Mouse (Mus musculus) limb, embryonic 10.5 days (tissue): ENCODE data around the gene Plekhm1. TPM values are rescaled to one million over a fixed set of nuclear protein-coding genes. Genes with fewer than 3 reads are reported as not detected.

Experiments
- DNase-seq: peaks from one replicate; pipeline ENCODE4 v3.0.0-alpha.2; 2017; ENCODE audit warnings: low spot score
- H3K27ac ChIP-seq: fragments of 300-500 bp; sonication (generic); 2 replicates; pipeline ENCODE4 v1.5.1; 2016; ENCODE audit warnings: mild to moderate bottlenecking
- H3K27me3 ChIP-seq: fragments of 300-500 bp; sonication (generic); 2 replicates; pipeline ENCODE4 v1.6.1; 2016; ENCODE audit warnings: low read depth, mild to moderate bottlenecking; ENCODE audit not compliant: poor library complexity, severe bottlenecking
- H3K36me3 ChIP-seq: fragments of 300-500 bp; sonication (generic); 2 replicates; pipeline ENCODE4 v1.6.1; 2016; ENCODE audit warnings: mild to moderate bottlenecking, moderate library complexity
- H3K4me1 ChIP-seq: fragments of 300-500 bp; sonication (generic); 2 replicates; pipeline ENCODE4 v1.6.1; 2016
- H3K4me3 ChIP-seq: fragments of 300-500 bp; sonication (generic); 2 replicates; pipeline ENCODE4 v1.5.1; 2016; ENCODE audit warnings: mild to moderate bottlenecking, moderate library complexity
- H3K9me3 ChIP-seq: fragments of 300-500 bp; sonication (generic); replicated peaks from 2 replicates; pipeline ENCODE4 v1.6.1; 2016; ENCODE audit warnings: mild to moderate bottlenecking
- WGBS: fragments of 180-500 bp; shearing (Covaris S2); methylation state at CpG from one replicate; pipeline ENCODE4 v1.1.7; 2016; 5-methylcytosine and 5-hydroxymethylcytosine counted together
- polyA plus RNA-seq: library from polyadenylated mRNA; unstranded; fragments of >200 nt; fragmentation: Nextera tagmentation; extraction: Ambion mirVana; gene quantifications from 2 replicates; pipeline ENCODE4 v1.2.1, GENCODE M21; 2016

The Plekhm1 gene
- polyA plus RNA-seq, 1 experiment from 2014 or later: 8.2 TPM

DNA sequence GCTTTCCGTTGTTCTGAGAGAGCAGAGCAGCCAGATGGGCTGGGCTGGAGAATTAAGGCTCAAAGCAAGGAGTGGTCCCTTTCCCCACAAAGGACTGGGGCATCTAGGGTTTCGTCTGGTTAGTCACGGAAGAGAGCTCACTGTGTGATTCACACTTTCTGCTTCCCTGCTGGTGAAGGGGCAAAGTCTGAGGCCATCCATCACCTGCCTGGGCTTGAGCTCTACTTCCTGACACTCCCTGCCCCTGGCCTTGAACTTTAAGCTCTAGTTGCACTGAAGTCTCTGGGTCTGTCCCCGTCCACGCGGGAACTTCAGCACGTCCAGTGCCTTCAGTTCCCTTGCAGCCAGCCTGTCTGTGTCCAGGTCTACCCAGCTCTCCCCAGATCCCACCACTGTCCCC is 71.8 kb downstream of the Plekhm1 start:
- Histone ChIP-seq H3K27ac (no peak overlapping the region), H3K27me3 (peaks cover 40% of the 10 kb centered on the region), H3K9me3 (no peaks in the 10 kb centered on the region), H3K4me1 (peaks cover 30% of the 10 kb centered on the region), H3K4me3 (no peak overlapping the region), H3K36me3 (no peaks in the 10 kb centered on the region)
- no peak for DNase-seq
- 30% methylated on average over 7 of the region's 7 CpGs for WGBS

- peak overlapping the region; percentile 33 for H3K4me3 ChIP-seq
- no peaks in the 10 kb centered on the region for H3K9me3 ChIP-seq
- no peaks in the 10 kb centered on the region for H3K36me3 ChIP-seq
- no peak overlapping the region for H3K27ac ChIP-seq
- no peak for DNase-seq
- WGBS: 67% methylated on average over 19 of the region's 19 CpGs
- peaks cover 30% of the 10 kb centered on the region for H3K4me1 ChIP-seq
- H3K27me3 ChIP-seq: peaks cover 45% of the 10 kb centered on the region
These were observed 72.4 kb downstream of the Plekhm1 start for GRCm38 (mm10) chr11:103340130-103340529.

GRCm38 (mm10) chr11:103339414-103340119 is 72.9 kb downstream of the Plekhm1 start:
- H3K4me1 ChIP-seq: peaks cover 28% of the 10 kb centered on the region
- no peaks in the 10 kb centered on the region for H3K9me3 ChIP-seq
- peaks cover 51% of the 10 kb centered on the region for H3K27me3 ChIP-seq
- no peak overlapping the region for H3K27ac ChIP-seq
- H3K4me3 ChIP-seq: peak overlapping the region; percentile 33
- no peaks in the 10 kb centered on the region for H3K36me3 ChIP-seq
- no peak for DNase-seq
- 47% methylated on average over 19 of the region's 19 CpGs for WGBS

GRCm38 (mm10) chr11:103338671-103339070 is 73.8 kb downstream of the Plekhm1 start:
- H3K4me3 ChIP-seq: no peak overlapping the region
- H3K36me3 ChIP-seq: no peaks in the 10 kb centered on the region
- DNase-seq: no peak
- no peak overlapping the region for H3K27ac ChIP-seq
- H3K9me3 ChIP-seq: no peaks in the 10 kb centered on the region
- 93% methylated on average over 6 of the region's 6 CpGs for WGBS
- H3K4me1 ChIP-seq: peaks cover 27% of the 10 kb centered on the region
- H3K27me3 ChIP-seq: peaks cover 60% of the 10 kb centered on the region

DNA sequence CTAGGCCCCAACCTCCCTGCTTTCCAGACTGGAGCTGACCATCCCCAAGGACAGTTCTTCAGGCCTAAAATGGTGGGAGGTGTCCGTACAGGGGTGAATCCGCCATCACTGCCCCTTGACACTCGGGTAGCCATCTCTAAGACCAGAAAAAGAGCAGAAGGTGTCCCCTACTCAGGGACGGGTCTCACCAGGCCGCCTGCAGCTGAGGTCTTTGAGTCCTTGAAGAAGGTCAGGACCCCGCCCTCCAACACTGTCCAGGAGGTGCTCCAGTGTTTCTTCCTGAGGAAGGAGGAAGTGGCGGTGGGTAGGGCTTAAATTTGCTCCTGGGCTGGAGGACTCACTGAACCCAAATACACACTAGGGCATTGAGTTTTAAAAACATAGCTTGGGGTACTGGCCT is 74.4 kb downstream of the Plekhm1 start:
- 86% methylated on average over 7 of the region's 7 CpGs for WGBS
- Histone ChIP-seq H3K4me1 (peaks cover 30% of the 10 kb centered on the region), H3K36me3 (no peaks in the 10 kb centered on the region), H3K4me3 (no peak overlapping the region), H3K9me3 (no peaks in the 10 kb centered on the region), H3K27ac (no peak overlapping the region), H3K27me3 (peaks cover 65% of the 10 kb centered on the region)
- DNase-seq: no peak

- Histone ChIP-seq H3K27me3 (peaks cover 75% of the 10 kb centered on the region), H3K27ac (no peak overlapping the region), H3K9me3 (no peaks in the 10 kb centered on the region), H3K4me3 (no peak overlapping the region), H3K4me1 (peaks cover 36% of the 10 kb centered on the region), H3K36me3 (no peaks in the 10 kb centered on the region)
- DNase-seq: no peak
- WGBS: 95% methylated on average over 2 of the region's 2 CpGs
These were observed 75.3 kb downstream of the Plekhm1 start for GRCm38 (mm10) chr11:103337180-103337579.

DNA sequence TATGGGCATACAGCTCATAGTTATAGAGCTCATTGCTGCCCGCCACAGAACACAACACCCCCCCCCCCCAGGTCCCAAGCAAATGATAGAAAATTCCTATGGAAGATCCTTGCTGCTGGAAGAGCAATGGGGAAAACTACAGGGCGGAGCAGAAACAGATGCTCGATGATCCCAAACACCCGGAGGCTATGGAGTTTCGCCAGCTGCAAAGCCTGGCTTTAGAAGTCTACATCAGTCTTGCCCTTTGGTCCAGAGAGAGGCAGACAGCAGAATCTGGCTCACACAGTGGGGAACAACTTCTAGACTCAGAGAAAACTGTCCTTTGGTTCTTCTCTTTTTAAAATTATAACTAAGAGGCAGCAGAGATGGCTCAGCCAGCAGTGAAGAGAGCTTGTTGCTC is 76.9 kb downstream of the Plekhm1 start:
- peaks cover 32% of the 10 kb centered on the region for H3K4me1 ChIP-seq
- H3K4me3 ChIP-seq: no peak overlapping the region
- 83% methylated on average over 5 of the region's 5 CpGs for WGBS
- no peaks in the 10 kb centered on the region for H3K36me3 ChIP-seq
- H3K9me3 ChIP-seq: no peaks in the 10 kb centered on the region
- H3K27ac ChIP-seq: no peak overlapping the region
- no peak for DNase-seq
- H3K27me3 ChIP-seq: peaks cover 74% of the 10 kb centered on the region

DNA sequence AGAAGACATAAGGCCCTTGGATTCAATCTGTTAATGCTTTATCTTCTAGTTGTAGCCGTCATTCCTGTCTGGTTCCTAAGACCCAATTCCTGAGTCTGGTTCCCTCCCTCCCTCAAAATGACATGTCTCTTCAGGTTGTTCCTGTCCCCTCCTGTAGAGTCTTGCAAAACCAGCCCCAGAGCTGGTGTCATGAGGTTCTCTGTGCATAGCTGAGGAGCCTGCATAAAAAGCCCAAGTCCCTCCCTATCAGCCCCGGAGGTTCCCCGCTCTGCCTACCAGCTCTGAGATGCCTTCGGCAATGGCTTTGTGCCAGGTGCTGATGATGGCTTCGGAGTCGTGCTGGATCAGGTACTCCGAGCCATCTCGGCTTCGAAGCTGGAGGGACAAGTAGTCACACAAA is 77.6 kb downstream of the Plekhm1 start:
- Histone ChIP-seq H3K27ac (no peak overlapping the region), H3K27me3 (peaks cover 67% of the 10 kb centered on the region)

GRCm38 (mm10) chr11:103333719-103334398 is 78.6 kb downstream of the Plekhm1 start:
- Histone ChIP-seq H3K4me1 (peaks cover 19% of the 10 kb centered on the region), H3K27me3 (peaks cover 58% of the 10 kb centered on the region), H3K27ac (no peak overlapping the region), H3K9me3 (no peaks in the 10 kb centered on the region), H3K4me3 (peak overlapping the region; percentile 30), H3K36me3 (no peaks in the 10 kb centered on the region)
- DNase-seq: peak; percentile 67
- 11% methylated on average over 40 of the region's 40 CpGs for WGBS

More for the DNA sequence above, 77.6 kb downstream of the Plekhm1 start:
- WGBS: 86% methylated on average over 9 of the region's 9 CpGs
- Histone ChIP-seq H3K9me3 (no peaks in the 10 kb centered on the region), H3K4me1 (peaks cover 25% of the 10 kb centered on the region), H3K4me3 (no peak overlapping the region), H3K36me3 (no peaks in the 10 kb centered on the region)
- DNase-seq: no peak

- Histone ChIP-seq H3K4me1 (peaks cover 19% of the 10 kb centered on the region), H3K36me3 (no peaks in the 10 kb centered on the region), H3K27ac (no peak overlapping the region), H3K9me3 (no peaks in the 10 kb centered on the region), H3K27me3 (peaks cover 53% of the 10 kb centered on the region), H3K4me3 (peak overlapping the region; percentile 30)
- 31% methylated on average over 34 of the region's 34 CpGs for WGBS
- no peak for DNase-seq
These were observed 79.4 kb downstream of the Plekhm1 start for GRCm38 (mm10) chr11:103332890-103333651.

DNA sequence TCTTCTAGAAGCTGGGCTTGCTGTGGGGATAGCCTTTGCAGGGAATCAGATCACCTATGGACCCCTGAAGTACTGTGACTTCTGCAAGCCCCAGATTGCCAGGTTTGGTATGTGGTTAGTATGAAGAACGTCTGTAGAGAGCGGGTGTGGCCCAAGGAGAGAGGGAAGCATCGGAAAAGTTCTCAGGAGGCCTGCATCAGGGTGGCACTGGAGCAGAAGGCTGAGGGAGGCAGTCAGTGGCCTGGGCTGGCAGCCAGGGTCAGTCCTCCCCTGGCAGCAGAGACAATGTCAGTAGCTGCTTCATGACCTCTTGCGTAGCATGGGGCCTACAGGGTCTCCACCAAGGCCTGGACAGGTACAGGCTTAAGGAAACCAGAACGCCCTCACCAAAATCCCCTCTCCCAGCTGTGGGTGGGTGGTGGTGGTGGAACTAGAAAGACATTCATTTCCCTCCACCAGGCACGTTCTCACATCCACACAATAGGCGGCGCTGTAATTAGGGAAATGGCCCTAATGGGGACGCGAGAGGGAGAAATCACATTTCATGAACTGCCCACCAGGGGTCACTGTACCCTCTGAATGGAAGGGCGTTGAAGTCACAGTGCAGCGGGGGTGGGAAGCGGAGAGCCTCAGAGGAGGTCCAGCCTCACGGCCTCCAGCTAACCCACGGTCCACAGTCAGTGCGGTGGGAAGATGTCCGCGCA is 80.1 kb downstream of the Plekhm1 start:
- 26% methylated on average over 18 of the region's 18 CpGs for WGBS
- Histone ChIP-seq H3K4me1 (peaks cover 19% of the 10 kb centered on the region), H3K4me3 (peak overlapping the region; percentile 30), H3K27me3 (peaks cover 52% of the 10 kb centered on the region), H3K9me3 (no peaks in the 10 kb centered on the region), H3K27ac (no peak overlapping the region), H3K36me3 (no peaks in the 10 kb centered on the region)
- peak; percentile 86 for DNase-seq

DNA sequence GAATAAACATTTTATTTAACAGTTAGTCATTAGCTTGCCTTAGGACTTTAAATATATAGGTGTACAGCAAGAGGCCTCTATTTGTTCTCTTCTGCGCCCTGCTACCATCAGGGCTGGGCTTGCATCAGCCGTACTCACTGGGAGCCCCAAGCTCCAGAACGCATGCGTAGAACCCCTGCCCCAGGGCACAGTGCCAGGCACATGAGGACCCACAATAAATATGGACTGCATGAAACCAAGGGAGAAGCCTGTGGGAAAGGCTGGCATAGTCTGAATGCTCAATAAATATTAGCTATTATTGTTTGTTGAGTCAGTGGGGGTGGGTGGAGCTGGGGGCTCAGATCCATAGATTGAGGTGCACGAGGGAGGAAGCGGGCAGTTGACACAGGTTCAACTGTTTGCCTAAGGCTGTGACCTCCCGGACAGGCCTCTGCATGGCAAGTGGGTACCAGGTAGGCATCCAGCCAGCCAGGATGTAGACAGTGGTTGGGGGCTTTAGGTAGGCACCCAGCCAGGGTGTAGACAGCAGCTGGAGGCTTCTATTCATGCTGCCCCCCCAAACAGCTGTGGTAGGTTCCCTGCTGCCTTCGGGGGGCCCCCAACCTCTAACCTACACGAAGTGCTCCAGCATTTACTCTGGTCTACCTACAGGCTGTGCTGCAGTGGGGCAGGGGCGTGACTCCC is 80.8 kb downstream of the Plekhm1 start:
- no peaks in the 10 kb centered on the region for H3K9me3 ChIP-seq
- H3K4me1 ChIP-seq: peaks cover 19% of the 10 kb centered on the region
- H3K4me3 ChIP-seq: no peak overlapping the region
- WGBS: 91% methylated on average over 10 of the region's 10 CpGs
- H3K36me3 ChIP-seq: no peaks in the 10 kb centered on the region
- no peak for DNase-seq
- peaks cover 49% of the 10 kb centered on the region for H3K27me3 ChIP-seq
- H3K27ac ChIP-seq: no peak overlapping the region
